Mouse (Mus musculus): ENCODE data around the gene Sel1l. TPM values are rescaled to one million over a fixed set of nuclear protein-coding genes. Genes with fewer than 3 reads are reported as not detected.

Sel1l gene
- polyA plus RNA-seq, 1 experiment from 2014 or later = 88.1 TPM

GRCm38 (mm10) chr12:91854330-91854729, 5.4 kb upstream of the Sel1l start:
- H3K9ac ChIP-seq (ENCODE audit: low read length) = no peak overlapping the region

GRCm38 (mm10) chr12:91848394-91849044, 438 bp downstream of the Sel1l start:
- Histone ChIP-seq H3K27me3 (ENCODE audit: control insufficient read depth, insufficient read depth, low read length) (no peaks in the 10 kb centered on the region), H3K9ac (ENCODE audit: low read length) (peak overlapping the region; percentile 70), H3K4me1 (replicated peaks; ENCODE audit: control insufficient read depth, insufficient read depth, low read length) (peaks cover 3% of the 10 kb centered on the region; the same call in 1 of the 2 replicates), H3K27ac (ENCODE audit: low read depth, low read length) (no peak overlapping the region), H3K4me3 (ENCODE audit: low read depth, low read length) (peak overlapping the region; percentile 71), H3K4me2 (ENCODE audit: low read depth, low read length, severe bottlenecking) (peak overlapping the region; percentile 78), H3K36me3 (ENCODE audit: control insufficient read depth, insufficient read depth, low read length) (no peaks in the 10 kb centered on the region), H3K9me3 (ENCODE audit: control insufficient read depth, low read length) (no peaks in the 10 kb centered on the region)
- 6% methylated on average over 33 of the region's 33 CpGs for WGBS
- ATAC-seq (replicated peaks; ENCODE audit: low FRiP score) (peak; percentile 76), DNase-seq (ENCODE audit: low spot score) (peak; percentile 54)

More at GRCm38 (mm10) chr12:91854330-91854729, 5.4 kb upstream of the Sel1l start:
- Histone ChIP-seq H3K4me2 (ENCODE audit: low read depth, low read length, severe bottlenecking) (no peak overlapping the region), H3K27ac (ENCODE audit: low read depth, low read length) (no peak overlapping the region), H3K36me3 (ENCODE audit: control insufficient read depth, insufficient read depth, low read length) (no peaks in the 10 kb centered on the region), H3K4me3 (ENCODE audit: low read depth, low read length) (no peak overlapping the region), H3K9me3 (ENCODE audit: control insufficient read depth, low read length) (no peaks in the 10 kb centered on the region), H3K4me1 (replicated peaks; ENCODE audit: control insufficient read depth, insufficient read depth, low read length) (no peaks in the 10 kb centered on the region), H3K27me3 (ENCODE audit: control insufficient read depth, insufficient read depth, low read length) (no peaks in the 10 kb centered on the region)
- DNase-seq (ENCODE audit: low spot score) (no peak), ATAC-seq (replicated peaks; ENCODE audit: low FRiP score) (no peak)
- WGBS = 78% methylated on average over 8 of the region's 8 CpGs

- H3K9ac ChIP-seq (ENCODE audit: low read length) = no peak overlapping the region
Observed at GRCm38 (mm10) chr12:91846038-91846437, 2.9 kb downstream of the Sel1l start.

GRCm38 (mm10) chr12:91845393-91845792, 3.6 kb downstream of the Sel1l start:
- Histone ChIP-seq H3K9me3 (ENCODE audit: control insufficient read depth, low read length) (no peaks in the 10 kb centered on the region), H3K9ac (ENCODE audit: low read length) (no peak overlapping the region), H3K4me2 (ENCODE audit: low read depth, low read length, severe bottlenecking) (no peak overlapping the region), H3K4me1 (replicated peaks; ENCODE audit: control insufficient read depth, insufficient read depth, low read length) (peaks cover 3% of the 10 kb centered on the region; the same call in 1 of the 2 replicates), H3K27me3 (ENCODE audit: control insufficient read depth, insufficient read depth, low read length) (no peaks in the 10 kb centered on the region), H3K36me3 (ENCODE audit: control insufficient read depth, insufficient read depth, low read length) (no peaks in the 10 kb centered on the region; the same call in 1 of the 2 replicates), H3K4me3 (ENCODE audit: low read depth, low read length) (no peak overlapping the region), H3K27ac (ENCODE audit: low read depth, low read length) (no peak overlapping the region)
- ATAC-seq (replicated peaks; ENCODE audit: low FRiP score) (no peak), DNase-seq (ENCODE audit: low spot score) (no peak)
- 74% methylated on average over 9 of the region's 9 CpGs for whole genome bisulfite sequencing

More at GRCm38 (mm10) chr12:91846038-91846437, 2.9 kb downstream of the Sel1l start:
- H3K4me1 ChIP-seq (replicated peaks; ENCODE audit: control insufficient read depth, insufficient read depth, low read length) = peaks cover 3% of the 10 kb centered on the region; the same call in 1 of the 2 replicates
- DNase-seq (ENCODE audit: low spot score) (no peak), ATAC-seq (replicated peaks; ENCODE audit: low FRiP score) (no peak)
- H3K27me3 ChIP-seq (ENCODE audit: control insufficient read depth, insufficient read depth, low read length) = no peaks in the 10 kb centered on the region
- H3K9me3 ChIP-seq (ENCODE audit: control insufficient read depth, low read length) = no peaks in the 10 kb centered on the region
- 84% methylated on average over 6 of the region's 6 CpGs for WGBS
- no peak overlapping the region for H3K27ac ChIP-seq (ENCODE audit: low read depth, low read length)
- no peak overlapping the region for H3K4me2 ChIP-seq (ENCODE audit: low read depth, low read length, severe bottlenecking)
- no peaks in the 10 kb centered on the region for H3K36me3 ChIP-seq (ENCODE audit: control insufficient read depth, insufficient read depth, low read length)
- H3K4me3 ChIP-seq (ENCODE audit: low read depth, low read length) = no peak overlapping the region

GRCm38 (mm10) chr12:91844542-91844941, 4.4 kb downstream of the Sel1l start:
- Histone ChIP-seq H3K4me3 (ENCODE audit: low read depth, low read length) (no peak overlapping the region), H3K9me3 (ENCODE audit: control insufficient read depth, low read length) (no peaks in the 10 kb centered on the region), H3K36me3 (ENCODE audit: control insufficient read depth, insufficient read depth, low read length) (no peaks in the 10 kb centered on the region; the same call in 1 of the 2 replicates), H3K4me1 (replicated peaks; ENCODE audit: control insufficient read depth, insufficient read depth, low read length) (peaks cover 3% of the 10 kb centered on the region; the same call in 1 of the 2 replicates), H3K4me2 (ENCODE audit: low read depth, low read length, severe bottlenecking) (no peak overlapping the region), H3K27ac (ENCODE audit: low read depth, low read length) (no peak overlapping the region), H3K27me3 (ENCODE audit: control insufficient read depth, insufficient read depth, low read length) (no peaks in the 10 kb centered on the region), H3K9ac (ENCODE audit: low read length) (no peak overlapping the region)
- no peak for DNase-seq (ENCODE audit: low spot score)
- no peak for ATAC-seq (replicated peaks; ENCODE audit: low FRiP score)
- WGBS = 66% methylated on average over 4 of the region's 4 CpGs

- no peak for DNase-seq (ENCODE audit: low spot score)
- Histone ChIP-seq H3K4me3 (ENCODE audit: low read depth, low read length) (no peak overlapping the region), H3K27me3 (ENCODE audit: control insufficient read depth, insufficient read depth, low read length) (no peaks in the 10 kb centered on the region), H3K36me3 (ENCODE audit: control insufficient read depth, insufficient read depth, low read length) (no peaks in the 10 kb centered on the region; the same call in 1 of the 2 replicates), H3K9ac (ENCODE audit: low read length) (no peak overlapping the region), H3K9me3 (ENCODE audit: control insufficient read depth, low read length) (no peaks in the 10 kb centered on the region), H3K4me1 (replicated peaks; ENCODE audit: control insufficient read depth, insufficient read depth, low read length) (peaks cover 3% of the 10 kb centered on the region; the same call in 1 of the 2 replicates), H3K27ac (ENCODE audit: low read depth, low read length) (no peak overlapping the region), H3K4me2 (ENCODE audit: low read depth, low read length, severe bottlenecking) (no peak overlapping the region)
- no peak for ATAC-seq (replicated peaks; ENCODE audit: low FRiP score)
- WGBS = 96% methylated on average over 13 of the region's 13 CpGs
Observed at GRCm38 (mm10) chr12:91843888-91844287, 5.1 kb downstream of the Sel1l start.

GRCm38 (mm10) chr12:91841714-91842113, 7.2 kb downstream of the Sel1l start:
- H3K27ac ChIP-seq (ENCODE audit: low read depth, low read length) = no peak overlapping the region
- WGBS = 91% methylated on average over 6 of the region's 6 CpGs
- no peaks in the 10 kb centered on the region for H3K9me3 ChIP-seq (ENCODE audit: control insufficient read depth, low read length)
- DNase-seq (ENCODE audit: low spot score) (no peak), ATAC-seq (replicated peaks; ENCODE audit: low FRiP score) (no peak)
- H3K27me3 ChIP-seq (ENCODE audit: control insufficient read depth, insufficient read depth, low read length) = no peaks in the 10 kb centered on the region
- no peaks in the 10 kb centered on the region; the same call in 1 of the 2 replicates for H3K36me3 ChIP-seq (ENCODE audit: control insufficient read depth, insufficient read depth, low read length)
- H3K4me3 ChIP-seq (ENCODE audit: low read depth, low read length) = no peak overlapping the region
- no peaks in the 10 kb centered on the region for H3K4me1 ChIP-seq (replicated peaks; ENCODE audit: control insufficient read depth, insufficient read depth, low read length)
- no peak overlapping the region for H3K4me2 ChIP-seq (ENCODE audit: low read depth, low read length, severe bottlenecking)
- no peak overlapping the region for H3K9ac ChIP-seq (ENCODE audit: low read length)

GRCm38 (mm10) chr12:91838261-91838660, 10.7 kb downstream of the Sel1l start:
- no peak for ATAC-seq (replicated peaks; ENCODE audit: low FRiP score)
- Histone ChIP-seq H3K4me2 (ENCODE audit: low read depth, low read length, severe bottlenecking) (no peak overlapping the region), H3K4me3 (ENCODE audit: low read depth, low read length) (no peak overlapping the region), H3K36me3 (ENCODE audit: control insufficient read depth, insufficient read depth, low read length) (no peaks in the 10 kb centered on the region; the same call in 1 of the 2 replicates), H3K27ac (ENCODE audit: low read depth, low read length) (no peak overlapping the region), H3K27me3 (ENCODE audit: control insufficient read depth, insufficient read depth, low read length) (no peaks in the 10 kb centered on the region), H3K9me3 (ENCODE audit: control insufficient read depth, low read length) (no peaks in the 10 kb centered on the region), H3K9ac (ENCODE audit: low read length) (no peak overlapping the region), H3K4me1 (replicated peaks; ENCODE audit: control insufficient read depth, insufficient read depth, low read length) (no peaks in the 10 kb centered on the region)
- WGBS = 89% methylated on average over 7 of the region's 7 CpGs
- DNase-seq (ENCODE audit: low spot score) = no peak
